Mouse (Mus musculus) neural tube, embryonic 11.5 days (tissue): ENCODE results near the gene D630023F18Rik. TPM values are rescaled to one million over a fixed set of nuclear protein-coding genes. Genes with fewer than 3 reads are reported as not detected.

ENCODE experiments used
- ATAC-seq: fragments of 200-750 bp; cut with Nextera tagmentation; 2 replicates; pipeline ENCODE4 v1.8.0; 2017; ENCODE audit warnings: moderate number of reproducible peaks, mild to moderate bottlenecking, moderate TSS enrichment, moderate library complexity; ENCODE audit not compliant: insufficient read depth, low FRiP score, low TSS enrichment
- DNase-seq: peaks from one replicate; pipeline ENCODE4 v3.0.0-alpha.2; 2015; ENCODE audit warnings: low spot score
- H3K27ac ChIP-seq: fragments of 300-500 bp; sonication (generic); 2 replicates; pipeline ENCODE4 v1.5.1; 2014; ENCODE audit warnings: low read depth, mild to moderate bottlenecking, low read length
- H3K27me3 ChIP-seq: fragments of 300-500 bp; sonication (generic); 2 replicates; pipeline ENCODE4 v1.6.1; 2014; ENCODE audit warnings: mild to moderate bottlenecking, low read length, mixed read lengths; ENCODE audit not compliant: control insufficient read depth, insufficient read depth
- H3K36me3 ChIP-seq: fragments of 300-500 bp; sonication (generic); 2 replicates; pipeline ENCODE4 v1.6.1; 2014; ENCODE audit warnings: mild to moderate bottlenecking, low read length, moderate library complexity, mixed read lengths; ENCODE audit not compliant: control insufficient read depth, insufficient read depth
- H3K4me1 ChIP-seq: fragments of 300-500 bp; sonication (generic); 2 replicates; pipeline ENCODE4 v1.6.1; 2014; ENCODE audit warnings: low read length, mixed read lengths; ENCODE audit not compliant: control insufficient read depth, insufficient read depth
- H3K4me2 ChIP-seq: fragments of 300-500 bp; sonication (generic); 2 replicates; pipeline ENCODE4 v1.6.1; 2014; ENCODE audit warnings: low read depth, mild to moderate bottlenecking, moderate library complexity
- H3K4me3 ChIP-seq: fragments of 300-500 bp; sonication (generic); 2 replicates; pipeline ENCODE4 v1.5.1; 2014; ENCODE audit warnings: low read depth, low read length
- H3K9ac ChIP-seq: fragments of 300-500 bp; sonication (generic); 2 replicates; pipeline ENCODE4 v1.6.1; 2014; ENCODE audit warnings: mild to moderate bottlenecking, low read length
- H3K9me3 ChIP-seq: fragments of 300-500 bp; sonication (generic); 2 replicates; pipeline ENCODE4 v1.6.1; 2016; ENCODE audit warnings: low read length; ENCODE audit not compliant: control insufficient read depth
- WGBS: fragments of 180-500 bp; shearing (Covaris S2); extraction: QIAGEN DNeasy Blood & Tissue Kit; methylation state at CpG from one replicate; pipeline ENCODE4 v1.1.7; 2014; 5-methylcytosine and 5-hydroxymethylcytosine counted together
- polyA plus RNA-seq: library from polyadenylated mRNA; unstranded; fragments of >200 nt; fragmentation: Nextera tagmentation; extraction: Ambion mirVana; gene quantifications from 2 replicates; pipeline ENCODE4 v1.2.1, GENCODE M21; 2014

Gene D630023F18Rik
- polyA plus RNA-seq, 1 experiment from 2014 or later = not detected

DNA sequence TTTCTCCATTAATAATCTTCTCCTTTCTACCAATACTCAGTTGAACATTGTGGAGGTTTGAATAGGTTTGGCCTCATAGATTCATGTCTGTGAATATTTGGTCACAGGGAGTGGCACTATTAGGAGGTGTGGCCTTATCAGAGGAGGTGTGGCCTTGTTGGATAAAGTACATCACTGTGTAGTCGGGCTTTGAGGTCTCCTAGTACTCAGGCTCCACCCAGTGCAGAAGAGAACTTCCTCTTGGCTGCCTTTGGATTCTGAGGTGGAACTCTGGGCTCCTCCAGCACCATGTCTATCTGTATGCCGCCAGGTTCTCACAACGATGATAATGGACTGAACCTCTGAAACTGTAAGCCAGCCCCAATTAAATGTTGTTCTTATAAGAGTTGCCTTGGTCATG is 26.1 kb downstream of the D630023F18Rik start:
- no peak overlapping the region for H3K4me2 ChIP-seq
- no peaks in the 10 kb centered on the region for H3K36me3 ChIP-seq
- no peaks in the 10 kb centered on the region for H3K9me3 ChIP-seq
- H3K4me1 ChIP-seq = no peaks in the 10 kb centered on the region
- WGBS = 81% methylated on average over 3 of the region's 3 CpGs
- DNase-seq (no peak), ATAC-seq (no peak)
- H3K27ac ChIP-seq = no peak overlapping the region
- no peak overlapping the region for H3K9ac ChIP-seq
- no peak overlapping the region for H3K4me3 ChIP-seq
- no peaks in the 10 kb centered on the region for H3K27me3 ChIP-seq

DNA sequence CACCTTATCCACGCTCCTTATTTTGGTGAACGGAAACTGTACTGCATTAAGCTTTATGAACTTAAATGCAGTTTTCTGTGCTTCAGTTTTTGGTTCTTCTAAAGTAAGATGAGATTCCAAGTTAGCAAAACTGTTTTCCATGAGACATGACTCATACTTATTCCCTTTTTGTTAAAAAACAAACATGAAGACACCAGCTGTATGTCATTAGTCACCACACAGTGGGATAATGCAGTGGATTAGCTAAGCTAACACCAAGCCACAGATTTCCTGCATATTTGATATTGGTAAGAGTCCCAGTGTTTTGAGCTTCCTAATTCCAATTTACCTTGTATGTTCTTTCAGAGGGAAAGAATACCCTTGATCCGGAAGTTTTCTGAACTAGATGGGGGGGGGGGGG is 31.4 kb downstream of the D630023F18Rik start:
- WGBS = 93% methylated on average over 3 of the region's 3 CpGs
- no peak overlapping the region for H3K27ac ChIP-seq
- H3K4me2 ChIP-seq = no peak overlapping the region
- no peaks in the 10 kb centered on the region for H3K36me3 ChIP-seq
- H3K9ac ChIP-seq = no peak overlapping the region
- ATAC-seq = no peak
- no peak for DNase-seq
- no peaks in the 10 kb centered on the region for H3K4me1 ChIP-seq
- no peaks in the 10 kb centered on the region for H3K9me3 ChIP-seq
- no peak overlapping the region for H3K4me3 ChIP-seq
- H3K27me3 ChIP-seq = no peaks in the 10 kb centered on the region

DNA sequence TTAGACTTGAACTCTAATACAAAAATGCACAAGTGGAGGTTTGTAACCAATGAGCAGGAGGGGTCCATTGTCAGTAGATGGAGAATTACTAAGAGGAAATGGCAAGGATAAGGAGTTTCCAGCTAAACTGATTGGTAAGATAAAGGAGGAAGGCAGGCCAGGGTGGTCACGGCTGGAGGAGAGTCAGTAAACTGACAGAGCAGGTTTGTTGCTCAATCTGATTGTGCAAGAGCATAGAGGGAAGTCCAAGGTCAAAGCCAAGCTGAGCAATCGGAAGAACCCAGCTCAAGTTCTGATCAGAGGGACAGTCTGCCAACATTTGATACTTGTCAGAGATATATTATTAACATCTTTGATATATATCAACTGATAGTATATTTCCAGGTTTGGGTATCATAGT is 32.6 kb downstream of the D630023F18Rik start:
- Histone ChIP-seq H3K9me3 (no peaks in the 10 kb centered on the region), H3K4me1 (no peaks in the 10 kb centered on the region), H3K27ac (no peak overlapping the region), H3K4me2 (no peak overlapping the region), H3K36me3 (no peaks in the 10 kb centered on the region), H3K4me3 (no peak overlapping the region), H3K27me3 (no peaks in the 10 kb centered on the region), H3K9ac (no peak overlapping the region)
- DNase-seq (no peak), ATAC-seq (no peak)
- WGBS = 81% methylated on average over 2 of the region's 2 CpGs

DNA sequence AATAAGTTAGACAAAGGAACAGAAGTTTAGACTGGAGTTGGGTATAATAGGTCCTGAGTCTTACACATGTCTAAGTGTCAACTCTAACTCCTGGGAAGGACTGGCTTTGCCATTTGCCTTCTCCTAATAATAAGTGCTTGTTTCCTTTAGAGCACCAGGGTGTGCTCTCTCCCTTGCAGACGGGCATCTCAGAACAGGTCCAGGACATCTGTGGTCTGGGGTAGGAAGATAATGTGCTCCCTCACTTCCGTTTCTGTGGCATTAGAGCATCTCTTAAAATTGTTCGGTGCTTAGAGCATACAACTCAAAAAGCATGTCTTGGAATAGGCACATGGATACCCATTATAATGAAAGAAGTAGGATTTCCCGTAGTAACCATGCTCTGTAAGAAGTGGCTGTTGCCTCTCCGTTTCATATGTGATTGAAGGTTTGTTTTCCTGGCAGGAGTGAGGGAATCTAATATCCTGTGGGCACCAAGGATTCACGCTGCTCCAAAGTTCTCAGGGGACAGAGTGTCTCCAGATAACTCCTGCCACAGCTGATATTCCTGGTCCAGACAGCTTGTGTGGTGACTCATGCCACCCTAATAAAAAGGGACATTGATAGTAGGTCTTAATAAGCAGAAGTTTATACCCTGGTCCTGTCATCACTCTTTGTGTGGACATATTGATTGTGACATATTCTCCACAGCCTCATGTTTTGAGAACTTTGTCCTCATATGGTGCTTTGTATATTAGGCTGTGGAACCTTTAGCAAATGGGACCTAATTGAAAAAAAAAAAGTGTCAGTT is 34.3 kb downstream of the D630023F18Rik start:
- Histone ChIP-seq H3K4me2 (no peak overlapping the region), H3K9me3 (no peaks in the 10 kb centered on the region), H3K4me1 (no peaks in the 10 kb centered on the region), H3K36me3 (no peaks in the 10 kb centered on the region), H3K27me3 (no peaks in the 10 kb centered on the region), H3K4me3 (no peak overlapping the region), H3K27ac (no peak overlapping the region), H3K9ac (no peak overlapping the region)
- no peak for ATAC-seq
- DNase-seq = no peak
- 85% methylated on average over 6 of the region's 6 CpGs for WGBS

DNA sequence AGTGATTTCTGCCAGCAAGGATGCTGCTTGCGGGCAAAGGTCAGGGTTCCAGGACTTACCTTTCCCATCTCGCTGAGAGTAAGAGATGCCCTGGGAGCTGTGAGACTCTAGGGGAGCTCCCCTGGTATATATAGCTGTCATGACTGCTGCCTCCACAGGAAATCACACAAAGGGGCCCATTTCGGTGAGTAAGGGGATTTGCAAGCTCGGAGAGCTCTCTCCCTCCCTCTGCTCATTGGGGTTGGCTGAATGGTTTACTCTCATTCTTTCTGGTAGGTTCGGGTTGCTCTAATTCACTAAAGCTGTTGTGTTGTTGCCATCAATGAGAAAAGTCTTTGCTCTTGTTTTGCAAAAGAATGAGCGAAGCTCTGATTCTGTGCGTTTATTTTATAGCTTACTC is 40.8 kb downstream of the D630023F18Rik start, which contains the start of gene Crygb:
Gene Crygb, minus strand, starts transcription at position 101 of the 400 bp plus-strand sequence.
- DNase-seq (no peak), ATAC-seq (no peak)
- Histone ChIP-seq H3K4me1 (no peaks in the 10 kb centered on the region), H3K4me3 (no peak within 1 kb of the TSS), H3K27me3 (no peaks in the 10 kb centered on the region), H3K9me3 (no peaks in the 10 kb centered on the region), H3K27ac (no peak within 1 kb of the TSS), H3K36me3 (no peaks in the 10 kb centered on the region), H3K4me2 (no peak within 1 kb of the TSS), H3K9ac (no peak within 1 kb of the TSS)
- WGBS = 38% methylated on average over 7 of the region's 7 CpGs

DNA sequence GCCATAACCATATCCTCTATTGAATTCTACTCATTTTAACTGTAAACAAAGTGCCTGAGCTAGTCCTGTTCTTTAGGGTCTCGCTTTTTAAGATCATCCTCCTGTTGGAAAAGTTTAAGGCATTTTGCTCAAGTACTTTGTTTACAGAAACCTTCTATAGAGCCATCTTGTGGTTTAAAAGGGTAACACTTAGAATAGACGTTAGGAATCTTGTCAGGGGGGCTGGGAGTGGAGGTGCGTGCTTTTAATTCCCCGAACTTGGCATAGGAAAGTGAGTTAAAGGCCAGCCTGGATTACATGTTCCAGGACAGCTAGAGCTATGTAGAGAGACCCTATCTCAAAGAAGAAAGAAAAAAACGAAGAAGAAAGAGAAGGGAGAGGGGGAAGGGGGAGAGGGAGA is 47.4 kb downstream of the D630023F18Rik start:
- ATAC-seq (no peak), DNase-seq (no peak)
- Histone ChIP-seq H3K27me3 (no peaks in the 10 kb centered on the region), H3K27ac (no peak overlapping the region), H3K9ac (no peak overlapping the region), H3K36me3 (no peaks in the 10 kb centered on the region), H3K4me1 (no peaks in the 10 kb centered on the region), H3K4me3 (no peak overlapping the region), H3K4me2 (no peak overlapping the region), H3K9me3 (no peaks in the 10 kb centered on the region)
- 39% methylated on average over 5 of the region's 5 CpGs for WGBS

DNA sequence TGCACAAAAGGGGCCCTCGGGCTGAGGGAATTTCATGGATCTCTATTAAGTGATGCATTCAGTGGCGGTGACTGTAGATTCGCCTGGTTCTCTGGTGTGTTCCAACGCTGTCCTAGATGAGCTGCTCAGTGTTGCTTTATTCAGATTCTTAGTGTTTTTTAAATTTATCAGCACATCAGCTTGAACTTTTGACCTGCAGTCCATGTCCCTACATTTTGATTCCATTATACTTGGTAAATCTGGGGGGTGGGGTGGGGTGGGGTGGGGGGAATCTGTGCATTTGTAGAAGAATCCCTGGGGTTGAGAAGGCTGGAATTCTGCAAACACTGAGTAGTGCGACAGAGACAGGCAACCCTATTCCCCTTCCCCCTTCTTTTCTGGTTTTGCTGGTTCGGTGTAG is 49.4 kb downstream of the D630023F18Rik start, which contains the start of gene Crygc:
Gene Crygc, minus strand, starts transcription at position 101 of the 400 bp plus-strand sequence.
- no peaks in the 10 kb centered on the region for H3K27me3 ChIP-seq
- no peak within 1 kb of the TSS for H3K9ac ChIP-seq
- no peaks in the 10 kb centered on the region for H3K36me3 ChIP-seq
- H3K9me3 ChIP-seq = no peaks in the 10 kb centered on the region
- no peak for ATAC-seq
- no peak within 1 kb of the TSS for H3K4me3 ChIP-seq
- H3K27ac ChIP-seq = no peak within 1 kb of the TSS
- no peaks in the 10 kb centered on the region for H3K4me1 ChIP-seq
- DNase-seq = no peak
- WGBS = 71% methylated on average over 6 of the region's 6 CpGs
- H3K4me2 ChIP-seq = no peak within 1 kb of the TSS

DNA sequence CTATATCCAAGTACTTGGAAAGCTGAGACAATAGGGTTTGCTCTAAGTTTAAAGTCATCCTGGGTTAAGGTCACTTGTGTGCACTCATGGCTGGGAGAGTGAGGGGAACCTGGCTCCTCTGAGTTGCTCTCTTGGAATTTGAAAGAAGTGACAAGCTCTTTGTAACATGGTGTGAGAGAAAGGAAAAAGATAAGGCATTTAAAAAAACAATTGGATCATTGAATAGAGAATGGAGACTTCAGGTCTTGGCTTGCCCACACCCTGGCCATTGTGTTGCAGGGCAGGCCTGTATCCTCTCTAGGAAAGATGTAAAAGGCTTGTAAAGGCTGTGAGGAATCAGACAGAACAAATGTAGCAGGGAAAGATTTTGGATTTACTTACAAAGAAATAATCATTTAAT is 55.2 kb downstream of the D630023F18Rik start:
- no peak for DNase-seq
- no peak for ATAC-seq
- H3K4me1 ChIP-seq = no peaks in the 10 kb centered on the region
- H3K9ac ChIP-seq = no peak overlapping the region
- no peaks in the 10 kb centered on the region for H3K9me3 ChIP-seq
- no peak overlapping the region for H3K27ac ChIP-seq
- no peak overlapping the region for H3K4me3 ChIP-seq
- no peaks in the 10 kb centered on the region for H3K27me3 ChIP-seq
- H3K4me2 ChIP-seq = no peak overlapping the region
- H3K36me3 ChIP-seq = no peaks in the 10 kb centered on the region

DNA sequence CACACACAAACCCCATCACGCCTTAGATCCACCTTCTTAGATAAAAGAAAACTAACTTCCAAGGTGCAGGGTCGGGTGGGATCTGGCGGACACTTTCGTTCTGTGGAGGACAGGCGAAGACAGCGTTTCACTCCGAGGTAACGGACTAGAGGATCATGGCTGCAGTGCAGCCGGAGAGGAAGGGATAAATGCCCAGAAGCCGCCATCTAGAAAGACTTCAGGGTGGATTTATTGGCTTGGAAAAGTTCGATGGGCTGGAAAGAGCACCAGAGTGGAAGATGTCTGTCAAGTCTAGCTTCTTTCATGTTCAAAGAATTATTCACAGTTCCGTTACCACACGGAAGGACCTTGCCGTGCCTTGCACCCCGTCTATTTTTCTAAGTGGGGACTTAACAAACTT is 58.8 kb downstream of the D630023F18Rik start:
- ATAC-seq (no peak), DNase-seq (no peak)
- no peak overlapping the region for H3K4me2 ChIP-seq
- no peak overlapping the region for H3K4me3 ChIP-seq
- no peaks in the 10 kb centered on the region for H3K27me3 ChIP-seq
- H3K36me3 ChIP-seq = no peaks in the 10 kb centered on the region
- no peak overlapping the region for H3K27ac ChIP-seq
- H3K9me3 ChIP-seq = no peaks in the 10 kb centered on the region
- no peaks in the 10 kb centered on the region for H3K4me1 ChIP-seq
- no peak overlapping the region for H3K9ac ChIP-seq
- 78% methylated on average over 15 of the region's 15 CpGs for WGBS
